Mouse (Mus musculus) CD4-positive, CD25-positive, alpha-beta regulatory T cell, adult 2 months (primary cell): ENCODE results near the gene 4933400A11Rik.

Source experiments
- DNase-seq: peaks from one replicate; pipeline ENCODE4 v3.0.0-alpha.2; 2012; ENCODE audit warnings: low read depth, low spot score

4933400A11Rik gene

DNA sequence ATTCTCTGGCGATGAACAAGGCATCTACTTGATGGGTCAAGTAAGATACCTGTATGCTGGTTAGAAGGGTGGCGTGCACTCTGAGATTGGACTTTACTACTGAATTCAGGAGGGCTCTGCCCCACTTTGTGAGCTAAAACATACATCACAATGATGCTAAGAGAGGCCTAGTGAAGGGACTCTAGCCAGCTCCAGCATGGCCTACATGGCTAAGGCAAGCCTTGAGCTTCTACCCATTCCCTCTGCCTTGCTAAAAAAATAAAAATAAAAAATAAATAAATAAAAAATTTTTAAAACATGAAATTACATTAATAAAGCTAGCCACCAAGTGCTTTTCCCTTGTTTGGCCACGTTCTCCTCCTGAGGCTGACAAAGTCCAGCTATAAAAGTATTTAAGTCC lies at the start of gene 4933400A11Rik:
TSS of gene 4933400A11Rik (minus strand) at position 101 of the 400 bp plus-strand sequence.
- no peak for DNase-seq

DNA sequence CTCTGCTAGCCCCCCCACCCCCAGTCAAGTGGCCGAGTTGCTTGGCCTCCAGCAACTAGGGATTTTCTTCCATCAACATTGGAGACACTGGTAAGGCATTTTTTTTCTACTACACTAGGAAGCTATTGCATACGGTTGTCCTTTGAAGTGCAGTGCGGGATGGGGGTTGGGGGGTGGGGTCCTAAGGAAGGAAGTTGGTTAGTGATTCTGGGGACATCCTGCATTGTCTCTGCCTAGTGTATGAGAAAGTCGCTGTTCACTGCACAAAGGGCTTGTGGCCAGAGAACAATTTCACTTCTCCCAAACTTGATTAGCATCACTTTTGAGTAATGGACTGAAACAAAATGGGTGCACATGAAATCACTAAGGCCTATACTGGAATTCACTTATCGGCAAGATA lies 48.7 kb upstream of the 4933400A11Rik start:
- peak; percentile 26 for DNase-seq

DNA sequence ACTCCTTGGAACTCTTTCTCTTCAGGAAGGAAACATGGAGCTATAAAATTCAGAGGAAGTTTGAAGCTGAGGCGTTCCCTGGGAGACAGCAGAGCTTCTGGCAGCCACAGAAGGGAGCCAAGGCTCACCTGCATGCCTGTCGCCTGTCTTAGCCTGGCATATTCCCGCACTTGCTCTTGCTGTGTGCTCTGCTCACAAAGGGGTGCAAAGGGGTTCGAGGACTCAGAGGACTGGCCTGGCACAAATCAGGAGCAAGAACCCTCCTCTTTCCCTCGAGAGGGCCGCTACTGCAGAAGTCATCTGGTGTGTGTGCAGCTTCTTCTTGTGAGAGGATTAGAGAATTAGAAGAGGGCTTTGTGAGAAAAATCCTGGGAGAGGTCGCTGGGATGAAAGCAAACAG lies 48.3 kb upstream of the 4933400A11Rik start:
- peak; percentile 0 for DNase-seq

DNA sequence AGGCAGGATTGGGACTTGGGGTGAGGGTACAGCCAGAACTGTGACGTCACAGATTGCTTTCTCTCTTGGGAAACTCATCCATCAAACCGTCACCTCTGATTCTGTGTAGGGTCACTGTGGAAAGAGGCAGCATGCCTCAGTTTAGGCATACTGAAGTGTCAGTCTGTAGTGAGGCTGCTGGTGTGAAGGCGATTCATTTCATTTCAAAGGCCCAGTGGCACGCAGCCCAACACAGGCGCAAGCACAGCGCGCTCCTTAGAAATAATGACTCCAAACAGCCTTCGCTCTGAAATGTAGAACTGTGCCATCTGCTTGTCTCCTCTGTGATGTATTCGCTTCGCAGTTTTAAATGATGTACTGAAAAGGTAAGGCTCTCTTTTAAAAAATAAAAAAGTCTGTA lies 47.5 kb upstream of the 4933400A11Rik start:
- DNase-seq: no peak

DNA sequence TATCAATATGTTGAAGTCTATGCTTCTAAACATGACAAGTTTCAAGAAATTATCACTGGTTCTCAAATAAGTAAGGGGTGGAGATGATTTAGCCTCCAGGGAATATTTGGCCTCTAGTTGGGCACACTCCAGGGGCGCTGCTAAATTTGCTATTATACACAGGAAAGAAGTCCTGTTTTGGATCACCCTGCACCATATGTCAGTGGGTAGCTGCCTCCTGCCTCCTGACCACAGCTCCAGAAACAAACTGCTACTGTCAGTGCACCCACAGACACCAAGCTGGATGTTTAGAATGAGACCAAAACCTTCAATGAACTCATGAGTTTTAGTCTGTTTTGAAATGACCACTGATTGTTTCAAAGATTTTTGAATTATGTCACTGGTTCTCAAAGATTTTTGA lies 34.2 kb upstream of the 4933400A11Rik start:
- DNase-seq: no peak

DNA sequence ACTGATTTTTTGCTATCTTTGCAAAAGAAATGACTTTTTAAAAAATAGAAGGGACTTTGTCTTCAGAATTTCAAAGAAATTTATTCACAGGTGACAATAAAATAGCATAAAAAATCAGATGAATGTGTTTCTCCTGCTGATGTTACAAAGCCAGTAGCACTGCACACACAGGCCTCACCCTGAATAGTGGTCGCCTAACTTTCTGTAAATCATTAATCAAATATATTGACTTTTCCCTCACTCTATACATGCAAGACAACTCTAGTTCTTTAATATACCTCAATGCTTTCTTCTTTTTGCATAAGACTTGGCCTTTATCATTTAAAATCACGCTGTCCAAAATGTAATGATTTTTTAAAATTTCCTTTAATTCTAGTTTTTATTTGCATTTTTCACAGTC lies 32.3 kb upstream of the 4933400A11Rik start:
- DNase-seq: no peak

DNA sequence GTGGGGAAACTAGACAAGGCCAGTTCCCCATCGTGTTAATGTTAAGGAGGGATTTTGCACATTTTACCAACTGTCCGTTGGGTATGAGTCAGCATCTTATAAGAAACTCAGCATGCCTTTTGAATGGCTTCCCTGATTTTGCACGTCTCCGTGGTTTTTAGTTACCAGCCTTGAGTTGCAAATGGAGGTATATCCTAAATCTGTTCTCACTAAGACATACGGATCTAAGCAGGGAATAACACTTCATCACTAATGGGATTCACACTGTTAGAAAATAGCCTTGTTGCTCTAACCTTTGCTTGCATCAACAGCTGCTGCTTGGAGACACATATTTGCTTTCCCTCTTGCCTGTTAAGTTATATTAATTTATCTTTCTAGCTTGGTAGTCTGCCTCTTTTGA lies 31.9 kb upstream of the 4933400A11Rik start:
- DNase-seq: no peak

DNA sequence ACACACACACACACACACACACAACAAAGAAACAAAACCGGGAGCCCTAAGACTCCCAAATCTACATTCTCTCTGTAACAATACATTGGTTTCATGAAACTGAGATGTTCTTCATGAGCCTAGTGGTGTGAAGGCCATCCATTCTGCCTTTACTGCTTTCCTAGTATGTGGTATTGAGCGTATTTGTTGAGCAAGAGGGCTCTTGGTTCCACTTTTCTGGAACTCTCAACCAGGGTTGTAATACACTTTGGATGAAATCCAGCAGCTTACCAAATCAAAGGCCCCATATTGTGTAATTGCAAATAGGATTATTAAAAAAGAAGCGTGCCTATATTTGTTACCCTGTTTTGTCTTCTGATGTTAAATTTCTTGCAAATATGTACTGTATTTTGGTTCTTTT lies 28.3 kb upstream of the 4933400A11Rik start:
- DNase-seq: no peak

DNA sequence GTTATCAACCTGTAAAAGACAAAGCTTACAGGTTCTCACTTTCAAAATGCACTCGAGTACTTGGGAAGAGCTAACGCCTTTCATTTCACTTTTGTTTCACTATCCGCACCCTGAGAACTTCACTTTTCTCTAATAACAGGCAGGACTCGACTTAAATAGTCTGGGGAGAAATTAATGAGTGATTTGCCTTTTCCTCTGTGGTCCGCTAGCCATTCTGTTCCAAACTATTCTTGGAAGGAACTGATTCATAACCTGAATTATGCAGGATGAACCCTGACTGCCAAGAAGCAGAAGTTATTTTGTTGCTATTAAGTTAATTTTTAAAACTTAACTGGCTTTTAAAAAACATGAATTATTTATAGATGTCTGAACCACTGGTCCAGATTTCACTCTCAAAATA lies 26.4 kb upstream of the 4933400A11Rik start:
- no peak for DNase-seq

DNA sequence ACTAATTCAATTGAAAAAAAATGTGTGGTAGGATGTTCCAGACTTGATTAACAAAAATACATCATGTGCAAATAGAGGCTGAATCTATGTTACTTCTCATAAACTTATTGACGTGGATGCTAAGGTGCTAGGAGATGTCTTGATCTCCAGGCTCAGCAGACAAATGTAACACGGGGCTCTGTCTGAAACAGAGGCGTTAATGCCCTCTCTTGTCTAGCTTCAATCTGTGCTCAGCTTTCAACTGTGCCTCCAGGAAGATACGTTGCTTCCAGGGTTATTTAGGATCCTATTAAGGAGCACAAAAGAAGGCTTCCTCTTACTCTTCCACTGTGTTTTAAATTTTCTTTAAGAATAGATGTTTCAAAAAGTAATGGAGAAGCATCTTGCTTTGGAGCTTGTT lies 20.8 kb upstream of the 4933400A11Rik start:
- no peak for DNase-seq

DNA sequence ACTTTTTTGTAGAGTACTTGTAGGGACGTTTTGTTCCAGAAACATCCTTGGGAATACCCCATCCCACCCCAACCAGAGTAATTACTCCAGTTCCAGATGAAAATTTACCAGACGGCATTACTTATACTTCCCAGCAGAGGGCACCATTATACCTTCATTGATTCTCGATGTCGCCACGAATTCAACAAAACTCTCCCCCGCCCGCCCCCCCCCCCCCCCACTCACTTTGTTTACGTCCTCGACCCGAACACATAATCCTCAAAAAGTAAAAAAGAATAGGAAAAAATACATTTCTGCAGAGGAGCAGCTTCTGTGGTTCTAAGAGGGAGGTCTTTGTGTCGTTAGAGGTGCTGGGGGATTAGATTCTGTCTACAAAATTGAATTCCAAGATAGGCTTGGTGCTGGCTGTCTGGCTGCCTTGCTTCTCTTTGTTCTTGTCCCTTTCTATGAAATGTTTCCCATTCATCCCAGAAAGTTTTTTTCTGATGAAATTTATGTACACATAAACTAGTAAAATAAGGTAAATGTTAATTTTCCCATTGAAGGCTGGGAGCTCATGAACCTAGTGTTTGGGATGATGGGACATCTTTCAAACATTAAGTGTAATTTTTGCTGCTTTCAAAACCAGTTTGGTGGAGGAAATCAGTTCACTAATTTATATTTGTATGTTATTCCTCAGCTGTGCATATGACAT lies 19.7 kb upstream of the 4933400A11Rik start:
- DNase-seq: peak; percentile 35

DNA sequence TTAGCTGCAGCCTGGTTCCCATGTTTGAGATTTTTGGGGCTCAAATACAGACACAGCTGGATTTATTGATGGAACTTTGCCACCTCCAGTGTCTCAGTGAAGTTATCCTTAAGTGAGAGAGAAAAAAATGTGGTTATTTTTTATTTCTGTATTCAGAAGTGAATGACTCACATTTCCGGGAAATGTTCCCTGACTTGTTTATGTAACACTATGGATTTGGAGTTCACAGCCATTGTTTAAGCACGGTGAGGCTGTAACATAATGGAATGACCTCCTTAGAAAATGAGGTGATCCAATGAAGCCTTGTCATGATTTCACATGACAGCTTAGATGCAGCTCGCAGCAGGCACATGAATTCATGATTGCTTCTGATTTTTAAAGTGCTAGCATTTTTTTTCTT lies 17.7 kb upstream of the 4933400A11Rik start:
- no peak for DNase-seq

DNA sequence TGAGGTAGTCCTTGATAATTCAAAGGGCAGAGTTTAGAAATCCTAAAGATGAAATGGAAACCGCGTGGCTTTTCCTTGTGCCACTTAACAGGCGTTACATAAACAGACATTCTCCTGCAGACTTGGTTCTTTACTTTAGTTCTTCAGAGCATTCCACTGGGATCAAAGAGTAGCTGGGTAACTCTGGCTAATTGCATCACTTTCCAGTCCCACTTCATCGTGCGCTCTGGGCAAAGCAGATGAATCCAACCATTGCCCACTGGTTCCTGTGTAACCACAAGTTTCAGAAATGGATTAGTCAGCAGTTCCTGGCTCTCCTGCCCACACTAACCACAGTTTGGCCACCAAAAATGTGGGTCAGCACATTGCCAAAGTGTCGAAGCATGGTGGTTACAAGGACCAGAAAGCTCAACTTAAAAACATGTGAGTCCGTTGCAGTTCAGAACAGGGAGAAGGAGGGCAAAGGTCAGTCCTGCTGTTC lies 15.4 kb upstream of the 4933400A11Rik start:
- DNase-seq: no peak

DNA sequence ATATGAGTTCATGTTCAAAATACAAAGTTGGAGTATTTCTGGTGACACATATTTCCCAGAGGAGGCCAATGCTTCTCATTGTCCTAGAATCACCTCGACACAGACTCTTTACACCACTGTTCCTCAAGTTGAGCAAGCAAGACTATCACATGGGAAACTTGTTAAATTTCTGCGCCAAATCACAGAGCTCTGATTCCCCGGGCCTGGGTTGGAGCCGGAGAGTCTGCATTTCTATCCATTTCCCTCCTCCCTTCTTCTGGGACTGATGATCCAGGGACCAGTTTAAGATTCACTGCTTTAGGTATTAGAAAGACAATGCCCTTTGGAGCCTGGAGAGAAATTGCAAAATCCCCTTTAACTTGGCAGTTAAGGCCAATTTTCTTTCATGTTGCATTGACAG lies 15.0 kb upstream of the 4933400A11Rik start:
- no peak for DNase-seq

DNA sequence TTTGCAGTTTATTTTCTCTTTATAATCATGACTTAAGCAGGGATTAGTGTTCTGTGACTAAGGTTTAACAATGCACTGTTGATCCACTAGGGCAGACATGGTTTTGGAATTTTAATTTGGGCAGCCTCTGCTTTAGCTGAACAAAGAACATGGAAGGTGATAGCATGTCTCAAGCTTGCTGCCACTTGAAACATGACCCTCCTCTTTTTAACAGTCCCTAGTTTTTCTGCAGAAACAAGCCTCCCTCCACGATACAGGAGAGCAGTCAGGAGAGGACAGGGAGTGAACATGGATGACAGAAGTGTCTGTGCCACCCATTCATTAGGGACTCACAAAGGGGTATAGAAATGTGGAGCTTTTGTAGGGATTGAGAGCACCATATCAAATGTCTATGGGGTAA lies 13.4 kb upstream of the 4933400A11Rik start:
- DNase-seq: no peak

DNA sequence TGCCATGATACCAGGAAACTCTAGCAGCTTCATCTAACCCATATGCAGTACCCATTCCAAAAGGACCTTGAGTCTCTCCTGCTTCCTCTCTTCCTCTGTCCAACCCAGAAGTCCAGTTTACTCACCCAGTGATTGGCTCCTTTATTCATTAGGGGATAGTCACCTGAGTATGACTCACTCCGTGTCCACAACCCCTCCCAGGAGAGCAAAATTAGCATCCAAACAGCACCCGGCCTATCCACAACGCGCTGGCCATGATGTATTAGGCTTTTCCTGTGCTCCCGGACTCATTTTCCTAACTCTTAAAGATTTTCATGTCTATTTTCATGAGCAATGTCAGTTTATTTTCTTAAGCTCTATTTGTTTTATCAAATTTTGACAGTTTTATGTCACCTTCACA lies 10.3 kb upstream of the 4933400A11Rik start:
- DNase-seq: no peak

DNA sequence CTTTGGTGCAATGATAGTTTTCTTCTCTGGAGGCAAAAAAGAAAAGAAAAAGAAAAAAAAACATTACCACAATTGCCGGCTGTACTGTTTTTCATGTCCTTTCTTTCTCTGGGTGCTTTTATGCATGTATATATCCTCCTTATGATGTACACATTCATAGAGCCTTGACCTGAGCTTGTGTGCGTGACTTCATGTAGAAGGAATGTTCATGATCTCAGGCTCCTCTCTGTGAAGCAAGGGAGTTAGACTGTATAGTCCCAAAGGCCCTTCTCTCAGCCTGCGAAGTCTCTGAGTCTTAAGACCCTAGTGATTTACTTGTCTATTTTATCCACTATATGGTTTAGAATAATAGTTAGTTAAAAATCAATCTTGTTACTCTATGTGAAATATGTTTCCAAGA lies 21.4 kb downstream of the 4933400A11Rik start:
- DNase-seq: no peak

DNA sequence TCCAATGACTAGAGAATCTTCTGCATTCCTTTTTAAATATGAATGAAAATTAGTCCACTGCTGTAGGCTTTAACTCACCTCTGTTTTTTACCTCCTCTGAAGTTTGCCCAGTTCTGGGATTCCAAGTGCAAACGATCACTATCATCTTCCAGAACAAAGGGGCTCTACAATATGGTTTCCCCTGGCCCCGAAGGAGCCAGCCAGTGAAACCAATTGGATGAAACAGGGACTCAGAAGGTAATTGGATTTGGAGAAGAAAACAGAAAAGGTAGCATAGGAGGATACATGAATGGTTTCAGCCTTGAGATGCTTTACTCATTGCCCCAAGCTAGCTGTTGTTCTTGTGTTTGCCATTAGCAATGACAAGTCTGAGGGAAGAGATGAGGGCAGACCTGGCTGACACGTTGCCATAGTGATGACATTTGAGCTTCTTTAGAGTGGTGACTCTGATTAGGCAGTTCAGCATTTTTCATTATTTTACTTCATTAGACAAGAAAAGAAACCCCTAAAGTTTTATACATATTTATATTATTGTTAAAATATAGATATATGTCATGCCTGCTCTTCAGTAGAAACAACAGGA lies 44.0 kb downstream of the 4933400A11Rik start:
- DNase-seq: no peak
